Mouse (Mus musculus) ES-Bruce4 (cell line): ENCODE results near the gene Mtus2.

Experiments used
- CTCF ChIP-seq: IDR thresholded peaks from one replicate; pipeline ENCODE4 v1.8.1; 2011; ENCODE audit warnings: low read depth, low read length
- EP300 ChIP-seq: IDR thresholded peaks from 2 replicates; pipeline ENCODE4 v1.6.1; 2011; ENCODE audit warnings: low read depth, low read length; ENCODE audit not compliant: insufficient read depth

DNA sequence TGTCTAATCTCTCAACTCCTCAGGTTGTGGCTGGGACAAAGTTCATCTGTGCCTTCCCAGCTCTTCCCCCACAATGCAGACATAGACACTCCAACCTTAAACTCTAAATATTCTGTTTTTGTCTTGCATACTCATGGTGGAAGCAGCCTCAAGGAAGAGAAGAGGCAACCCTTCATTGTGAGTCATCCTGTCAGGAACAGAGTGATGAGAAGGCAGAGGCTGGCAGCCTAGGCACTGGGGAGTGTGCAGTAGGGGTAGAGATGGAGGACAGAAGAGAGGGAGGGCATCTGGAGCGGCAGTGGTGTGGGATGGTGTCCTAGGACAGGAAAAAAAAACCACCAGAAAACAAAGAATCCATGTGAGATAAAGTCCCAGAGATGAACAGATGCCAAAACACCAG lies 208.0 kb downstream of the Mtus2 start:
- TF ChIP-seq CTCF: no peak
- TF ChIP-seq EP300: no peak
